Mouse (Mus musculus) neural tube, embryonic 11.5 days (tissue): ENCODE results near the gene Trex1. TPM values are rescaled to one million over a fixed set of nuclear protein-coding genes. Genes with fewer than 3 reads are reported as not detected.

Source experiments
- ATAC-seq: fragments of 200-750 bp; cut with Nextera tagmentation; 2 replicates; pipeline ENCODE4 v1.8.0; 2017; ENCODE audit warnings: moderate number of reproducible peaks, mild to moderate bottlenecking, moderate TSS enrichment, moderate library complexity; ENCODE audit not compliant: insufficient read depth, low FRiP score, low TSS enrichment
- DNase-seq: peaks from one replicate; pipeline ENCODE4 v3.0.0-alpha.2; 2015; ENCODE audit warnings: low spot score
- H3K27ac ChIP-seq: fragments of 300-500 bp; sonication (generic); 2 replicates; pipeline ENCODE4 v1.5.1; 2014; ENCODE audit warnings: low read depth, mild to moderate bottlenecking, low read length
- H3K27me3 ChIP-seq: fragments of 300-500 bp; sonication (generic); 2 replicates; pipeline ENCODE4 v1.6.1; 2014; ENCODE audit warnings: mild to moderate bottlenecking, low read length, mixed read lengths; ENCODE audit not compliant: control insufficient read depth, insufficient read depth
- H3K36me3 ChIP-seq: fragments of 300-500 bp; sonication (generic); 2 replicates; pipeline ENCODE4 v1.6.1; 2014; ENCODE audit warnings: mild to moderate bottlenecking, low read length, moderate library complexity, mixed read lengths; ENCODE audit not compliant: control insufficient read depth, insufficient read depth
- H3K4me1 ChIP-seq: fragments of 300-500 bp; sonication (generic); 2 replicates; pipeline ENCODE4 v1.6.1; 2014; ENCODE audit warnings: low read length, mixed read lengths; ENCODE audit not compliant: control insufficient read depth, insufficient read depth
- H3K4me2 ChIP-seq: fragments of 300-500 bp; sonication (generic); 2 replicates; pipeline ENCODE4 v1.6.1; 2014; ENCODE audit warnings: low read depth, mild to moderate bottlenecking, moderate library complexity
- H3K4me3 ChIP-seq: fragments of 300-500 bp; sonication (generic); 2 replicates; pipeline ENCODE4 v1.5.1; 2014; ENCODE audit warnings: low read depth, low read length
- H3K9ac ChIP-seq: fragments of 300-500 bp; sonication (generic); 2 replicates; pipeline ENCODE4 v1.6.1; 2014; ENCODE audit warnings: mild to moderate bottlenecking, low read length
- H3K9me3 ChIP-seq: fragments of 300-500 bp; sonication (generic); 2 replicates; pipeline ENCODE4 v1.6.1; 2016; ENCODE audit warnings: low read length; ENCODE audit not compliant: control insufficient read depth
- WGBS: fragments of 180-500 bp; shearing (Covaris S2); extraction: QIAGEN DNeasy Blood & Tissue Kit; methylation state at CpG from one replicate; pipeline ENCODE4 v1.1.7; 2014; 5-methylcytosine and 5-hydroxymethylcytosine counted together
- polyA plus RNA-seq: library from polyadenylated mRNA; unstranded; fragments of >200 nt; fragmentation: Nextera tagmentation; extraction: Ambion mirVana; gene quantifications from 2 replicates; pipeline ENCODE4 v1.2.1, GENCODE M21; 2014

Gene Trex1
- polyA plus RNA-seq, 1 experiment from 2014 or later = 7.8 TPM

DNA sequence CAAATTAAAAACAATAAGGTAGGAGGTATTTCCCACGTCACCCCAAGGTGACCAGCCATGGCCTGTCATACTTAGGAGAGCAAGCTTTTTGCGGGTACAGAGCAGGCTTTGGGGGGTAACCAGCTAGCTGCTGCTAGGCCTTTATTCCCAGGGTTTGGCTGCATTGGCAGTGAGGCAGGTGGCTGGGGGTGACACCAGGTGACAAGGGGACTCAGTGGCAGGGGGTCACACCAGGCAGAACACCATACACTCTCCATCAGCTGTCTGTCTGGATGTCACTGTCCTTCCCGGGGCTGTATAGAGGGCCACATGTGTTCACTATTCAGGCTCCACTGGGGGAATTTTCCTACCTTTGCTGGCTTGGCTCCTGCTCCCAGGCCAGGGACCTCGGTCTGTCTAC is 2.6 kb downstream of the Trex1 start:
- DNase-seq (no peak), ATAC-seq (no peak)
- H3K9me3 ChIP-seq = no peaks in the 10 kb centered on the region
- no peaks in the 10 kb centered on the region for H3K27me3 ChIP-seq
- H3K4me2 ChIP-seq = no peak overlapping the region
- H3K4me1 ChIP-seq = peaks cover 3% of the 10 kb centered on the region; the same call in 1 of the 2 replicates
- H3K4me3 ChIP-seq = no peak overlapping the region
- H3K9ac ChIP-seq = no peak overlapping the region
- WGBS = 92% methylated on average over 4 of the region's 4 CpGs
- peaks cover 16% of the 10 kb centered on the region for H3K36me3 ChIP-seq
- no peak overlapping the region for H3K27ac ChIP-seq

GRCm38 (mm10) chr9:109056081-109056690 is 3.3 kb downstream of the Trex1 start:
- H3K9me3 ChIP-seq = no peaks in the 10 kb centered on the region
- no peaks in the 10 kb centered on the region for H3K27me3 ChIP-seq
- H3K27ac ChIP-seq = no peak overlapping the region
- H3K4me3 ChIP-seq = no peak overlapping the region
- ATAC-seq (no peak), DNase-seq (no peak)
- peaks cover 15% of the 10 kb centered on the region for H3K36me3 ChIP-seq
- peaks cover 3% of the 10 kb centered on the region; the same call in 1 of the 2 replicates for H3K4me1 ChIP-seq
- H3K9ac ChIP-seq = no peak overlapping the region
- WGBS = 94% methylated on average over 17 of the region's 17 CpGs
- no peak overlapping the region for H3K4me2 ChIP-seq

DNA sequence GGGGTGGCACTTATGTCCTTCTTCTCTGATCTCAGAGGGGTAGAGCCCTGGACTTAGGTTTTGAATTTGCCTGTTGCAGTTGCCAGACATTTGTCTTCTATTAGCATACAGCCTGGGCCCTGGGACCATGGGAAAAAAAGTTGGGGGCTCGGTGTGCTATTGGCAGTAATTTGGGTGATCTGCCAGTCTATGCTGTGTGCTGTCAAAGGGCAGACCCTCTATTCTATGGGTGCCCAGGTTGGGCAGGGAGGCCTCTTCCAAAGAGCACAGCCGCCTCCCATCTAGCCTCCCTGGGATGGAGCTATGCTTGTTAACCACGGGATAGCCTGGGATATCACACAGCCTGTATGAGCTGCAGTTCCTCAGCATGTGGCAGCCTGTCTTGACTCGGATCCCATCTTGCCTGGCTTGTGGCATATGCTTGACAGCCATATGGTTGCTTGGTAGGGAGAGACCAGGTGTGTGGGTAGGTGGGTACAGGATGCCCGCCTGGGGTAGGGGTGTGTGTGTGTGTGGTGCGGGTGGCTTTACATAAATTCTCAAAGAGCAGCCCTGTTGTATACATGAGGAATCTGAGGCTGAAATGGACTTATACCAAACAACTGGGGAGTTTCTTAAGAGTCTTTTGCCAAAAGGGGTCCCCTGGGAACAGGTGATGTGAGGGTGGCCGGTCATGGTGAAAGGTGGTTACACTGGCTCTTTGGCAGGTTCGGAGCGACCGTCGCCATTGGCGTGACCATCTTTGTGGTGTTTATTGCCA is 4.1 kb downstream of the Trex1 start:
- no peaks in the 10 kb centered on the region for H3K27me3 ChIP-seq
- WGBS = 91% methylated on average over 12 of the region's 12 CpGs
- peaks cover 15% of the 10 kb centered on the region for H3K36me3 ChIP-seq
- H3K9ac ChIP-seq = peak overlapping the region; percentile 45; the same call in 1 of the 2 replicates
- H3K4me2 ChIP-seq = peak overlapping the region; percentile 26; the same call in 1 of the 2 replicates
- H3K4me1 ChIP-seq = peaks cover 3% of the 10 kb centered on the region; the same call in 1 of the 2 replicates
- H3K9me3 ChIP-seq = no peaks in the 10 kb centered on the region
- no peak overlapping the region for H3K27ac ChIP-seq
- ATAC-seq (no peak), DNase-seq (no peak)
- H3K4me3 ChIP-seq = peak overlapping the region; percentile 12; the same call in 1 of the 2 replicates

GRCm38 (mm10) chr9:109054712-109055111 is 4.8 kb downstream of the Trex1 start:
- peaks cover 3% of the 10 kb centered on the region; the same call in 1 of the 2 replicates for H3K4me1 ChIP-seq
- no peak overlapping the region for H3K27ac ChIP-seq
- no peaks in the 10 kb centered on the region for H3K9me3 ChIP-seq
- WGBS = 11% methylated on average over 7 of the region's 7 CpGs
- peak overlapping the region; percentile 26 for H3K4me2 ChIP-seq
- H3K4me3 ChIP-seq = peak overlapping the region; percentile 12; the same call in 1 of the 2 replicates
- ATAC-seq = no peak
- H3K27me3 ChIP-seq = no peaks in the 10 kb centered on the region
- H3K36me3 ChIP-seq = peaks cover 12% of the 10 kb centered on the region
- H3K9ac ChIP-seq = peak overlapping the region; percentile 45
- peak; percentile 47 for DNase-seq

DNA sequence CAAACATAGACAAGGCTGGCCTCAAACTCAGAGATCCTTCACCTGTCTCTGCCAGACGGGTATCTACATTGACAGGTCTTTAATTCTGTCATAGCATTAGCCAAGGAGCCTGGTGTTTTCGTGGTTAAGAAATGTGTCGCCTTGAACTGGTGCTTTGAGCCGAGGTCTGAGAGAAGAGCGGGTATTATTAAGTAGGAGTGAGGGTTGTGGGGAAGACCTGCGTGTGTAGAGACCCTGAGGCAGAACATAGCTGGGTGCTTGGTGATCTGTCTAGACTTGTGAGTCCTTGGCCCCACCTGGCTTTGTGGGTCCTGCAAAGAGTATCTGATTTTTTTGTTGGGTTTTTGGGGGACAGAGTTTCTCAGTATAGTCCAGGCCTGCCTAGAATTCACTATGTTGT is 5.7 kb downstream of the Trex1 start:
- H3K4me2 ChIP-seq = no peak overlapping the region
- peaks cover 12% of the 10 kb centered on the region for H3K36me3 ChIP-seq
- ATAC-seq (no peak), DNase-seq (no peak)
- H3K4me3 ChIP-seq = no peak overlapping the region
- H3K27me3 ChIP-seq = no peaks in the 10 kb centered on the region
- no peak overlapping the region for H3K27ac ChIP-seq
- no peaks in the 10 kb centered on the region for H3K9me3 ChIP-seq
- no peak overlapping the region for H3K9ac ChIP-seq
- H3K4me1 ChIP-seq = peaks cover 3% of the 10 kb centered on the region; the same call in 1 of the 2 replicates
- 82% methylated on average over 6 of the region's 6 CpGs for WGBS

GRCm38 (mm10) chr9:109053366-109053765 is 6.2 kb downstream of the Trex1 start:
- Histone ChIP-seq H3K9ac (no peak overlapping the region), H3K9me3 (no peaks in the 10 kb centered on the region), H3K4me1 (peaks cover 3% of the 10 kb centered on the region; the same call in 1 of the 2 replicates), H3K36me3 (peaks cover 10% of the 10 kb centered on the region), H3K27ac (no peak overlapping the region), H3K4me3 (no peak overlapping the region), H3K27me3 (no peaks in the 10 kb centered on the region), H3K4me2 (no peak overlapping the region)
- DNase-seq (no peak), ATAC-seq (no peak)
- WGBS = 87% methylated on average over 3 of the region's 3 CpGs

DNA sequence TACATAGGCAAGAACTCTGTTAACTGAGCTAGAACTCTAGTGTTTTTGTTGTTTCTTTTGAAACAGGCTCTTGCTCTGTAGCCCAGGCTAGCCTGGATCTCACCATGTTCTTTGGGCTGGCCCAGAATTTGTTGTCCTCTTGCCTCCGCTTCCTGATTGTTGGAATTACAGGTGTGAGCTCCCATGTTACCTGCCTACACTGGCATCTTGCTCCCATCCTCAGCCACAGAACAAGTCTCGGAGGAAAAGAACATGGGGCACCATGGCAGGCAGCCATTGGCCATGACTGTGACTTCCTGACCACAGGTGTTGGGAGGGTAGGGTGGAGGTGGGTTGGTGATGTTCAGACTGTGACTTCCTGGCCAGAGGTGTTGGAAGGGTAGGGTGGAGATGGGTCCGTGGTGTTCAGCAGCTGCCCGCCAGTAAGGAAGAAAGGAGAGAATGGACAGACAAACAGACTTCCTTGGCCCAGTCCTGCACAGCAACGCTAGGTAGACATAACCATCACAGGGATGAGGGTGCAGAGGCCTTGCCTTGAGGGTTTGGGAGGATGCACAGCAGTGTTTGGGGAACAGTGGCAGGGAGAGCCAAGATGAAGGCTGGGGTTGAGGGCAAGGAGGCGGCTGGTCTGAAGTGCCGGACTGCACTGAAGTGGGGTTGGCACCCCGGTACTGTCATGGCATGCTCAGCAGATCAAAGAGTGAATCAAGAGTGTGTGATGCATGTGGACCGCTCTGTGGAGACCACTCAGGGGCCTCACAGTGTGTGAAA is 6.9 kb downstream of the Trex1 start:
- Histone ChIP-seq H3K27me3 (no peaks in the 10 kb centered on the region), H3K36me3 (peaks cover 3% of the 10 kb centered on the region), H3K4me2 (no peak overlapping the region), H3K4me1 (peaks cover 3% of the 10 kb centered on the region; the same call in 1 of the 2 replicates), H3K27ac (no peak overlapping the region), H3K9ac (no peak overlapping the region), H3K4me3 (no peak overlapping the region), H3K9me3 (no peaks in the 10 kb centered on the region)
- DNase-seq (no peak), ATAC-seq (no peak)
- 92% methylated on average over 9 of the region's 9 CpGs for WGBS

DNA sequence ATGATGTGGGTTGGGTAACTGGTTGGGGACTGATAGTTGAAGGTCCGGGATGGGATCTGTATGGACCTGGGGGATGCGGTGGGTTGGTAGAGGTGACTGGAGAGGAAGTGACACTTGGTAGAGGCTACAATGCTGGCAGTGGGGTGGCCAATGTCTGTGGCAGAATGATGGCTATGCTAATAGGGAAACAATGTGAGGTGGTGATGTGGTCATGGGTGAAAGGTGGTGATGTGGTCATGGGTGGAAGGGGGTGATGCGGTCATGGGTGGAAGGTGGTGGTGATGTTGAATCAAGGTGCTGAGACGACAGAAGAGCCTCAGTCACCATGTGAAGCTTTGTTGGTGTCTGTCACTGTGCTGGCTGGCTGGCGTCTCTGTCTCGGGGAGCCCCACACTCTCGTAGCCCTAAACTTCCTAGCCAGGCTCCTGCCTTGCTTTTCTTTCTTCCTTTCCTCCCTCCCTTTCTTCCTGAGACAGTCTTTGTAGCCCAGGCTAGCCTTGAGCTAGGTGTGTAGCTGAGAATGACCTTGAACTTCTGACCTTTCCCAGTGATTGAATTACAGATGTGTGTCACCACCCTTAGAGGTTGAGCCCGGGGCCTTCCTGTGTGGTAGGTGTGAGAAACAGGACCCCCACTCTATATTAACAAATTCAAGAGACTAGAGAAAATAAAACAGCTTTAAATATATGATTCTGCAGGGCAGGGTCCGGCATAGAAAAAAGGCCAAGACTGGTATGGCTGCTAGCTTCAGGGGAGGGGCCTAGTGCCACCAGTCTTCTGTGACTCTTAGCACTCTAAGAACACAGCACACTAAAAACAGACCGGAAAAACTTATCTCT is 7.7 kb downstream of the Trex1 start:
- Histone ChIP-seq H3K4me1 (peaks cover 3% of the 10 kb centered on the region; the same call in 1 of the 2 replicates), H3K4me2 (no peak overlapping the region), H3K9ac (no peak overlapping the region), H3K4me3 (no peak overlapping the region), H3K27ac (no peak overlapping the region), H3K36me3 (no peaks in the 10 kb centered on the region; the same call in 1 of the 2 replicates), H3K9me3 (no peaks in the 10 kb centered on the region), H3K27me3 (no peaks in the 10 kb centered on the region)
- DNase-seq (no peak), ATAC-seq (no peak)
- WGBS = 92% methylated on average over 10 of the region's 10 CpGs
